Mouse (Mus musculus): ENCODE measurements around the gene Olfr104-ps. TPM values are rescaled to one million over a fixed set of nuclear protein-coding genes. Genes with fewer than 3 reads are reported as not detected.

Olfr104-ps gene
- polyA plus RNA-seq, 1 experiment from 2014 or later: not detected

Other genes starting within 250 kb of the Olfr104-ps start
- gene Olfr92, start 239.5 kb upstream of the Olfr104-ps start, polyA plus RNA-seq (2014; fragmentation: Nextera tagmentation; extraction: Ambion mirVana): not detected in 2 replicates
- not detected in 2 replicates for gene Olfr93, start 198.1 kb upstream of the Olfr104-ps start, polyA plus RNA-seq (2014; fragmentation: Nextera tagmentation; extraction: Ambion mirVana)
- gene Ubd, start 165.7 kb upstream of the Olfr104-ps start, polyA plus RNA-seq (2014; fragmentation: Nextera tagmentation; extraction: Ambion mirVana): not detected in 2 replicates
- gene Olfr94, start 158.6 kb upstream of the Olfr104-ps start, polyA plus RNA-seq (2014; fragmentation: Nextera tagmentation; extraction: Ambion mirVana): 0.21 TPM in 1 of 2 replicates, not detected in the other
- not detected in 2 replicates for gene Olfr95, start 146.5 kb upstream of the Olfr104-ps start, polyA plus RNA-seq (2014; fragmentation: Nextera tagmentation; extraction: Ambion mirVana)
- not detected in 2 replicates for gene Olfr96, start 139.4 kb upstream of the Olfr104-ps start, polyA plus RNA-seq (2014; fragmentation: Nextera tagmentation; extraction: Ambion mirVana)
- gene Olfr97, start 122.3 kb upstream of the Olfr104-ps start, polyA plus RNA-seq (2014; fragmentation: Nextera tagmentation; extraction: Ambion mirVana): not detected in 2 replicates
- gene Olfr98, start 95.8 kb upstream of the Olfr104-ps start, polyA plus RNA-seq (2014; fragmentation: Nextera tagmentation; extraction: Ambion mirVana): not detected in 2 replicates
- 0.90 and 1.8 TPM in 2 replicates for gene H2-M3, start 89.4 kb upstream of the Olfr104-ps start, polyA plus RNA-seq (2014; fragmentation: Nextera tagmentation; extraction: Ambion mirVana)
- gene Olfr99, start 76.1 kb upstream of the Olfr104-ps start, polyA plus RNA-seq (2014; fragmentation: Nextera tagmentation; extraction: Ambion mirVana): not detected in 2 replicates
- not detected in 2 replicates for gene Olfr101, start 55.3 kb upstream of the Olfr104-ps start, polyA plus RNA-seq (2014; fragmentation: Nextera tagmentation; extraction: Ambion mirVana)
- not detected in 2 replicates for gene Olfr102, start 42.5 kb upstream of the Olfr104-ps start, polyA plus RNA-seq (2014; fragmentation: Nextera tagmentation; extraction: Ambion mirVana)
- not detected in 2 replicates for gene Olfr103, start 19.9 kb upstream of the Olfr104-ps start, polyA plus RNA-seq (2014; fragmentation: Nextera tagmentation; extraction: Ambion mirVana)
- not detected in 2 replicates for gene Olfr105-ps, start 19.5 kb downstream of the Olfr104-ps start, polyA plus RNA-seq (2014; fragmentation: Nextera tagmentation; extraction: Ambion mirVana)
- gene Olfr106-ps, start 30.8 kb downstream of the Olfr104-ps start, polyA plus RNA-seq (2014; fragmentation: Nextera tagmentation; extraction: Ambion mirVana): not detected in 2 replicates
- gene Olfr107, start 39.6 kb downstream of the Olfr104-ps start, polyA plus RNA-seq (2014; fragmentation: Nextera tagmentation; extraction: Ambion mirVana): not detected in 2 replicates
- gene Olfr108, start 85.9 kb downstream of the Olfr104-ps start, polyA plus RNA-seq (2014; fragmentation: Nextera tagmentation; extraction: Ambion mirVana): not detected in 2 replicates
- not detected in 2 replicates for gene Olfr109, start 99.3 kb downstream of the Olfr104-ps start, polyA plus RNA-seq (2014; fragmentation: Nextera tagmentation; extraction: Ambion mirVana)
- gene H2-M2, start 124.0 kb downstream of the Olfr104-ps start, polyA plus RNA-seq (2014; fragmentation: Nextera tagmentation; extraction: Ambion mirVana): not detected in 2 replicates
- gene Olfr110, start 132.9 kb downstream of the Olfr104-ps start, polyA plus RNA-seq (2014; fragmentation: Nextera tagmentation; extraction: Ambion mirVana): not detected in 2 replicates
- not detected in 2 replicates for gene Olfr111, start 148.4 kb downstream of the Olfr104-ps start, polyA plus RNA-seq (2014; fragmentation: Nextera tagmentation; extraction: Ambion mirVana)
- gene Olfr112, start 209.9 kb downstream of the Olfr104-ps start, polyA plus RNA-seq (2014; fragmentation: Nextera tagmentation; extraction: Ambion mirVana): not detected in 2 replicates
- not detected in 2 replicates for gene Olfr113, start 218.1 kb downstream of the Olfr104-ps start, polyA plus RNA-seq (2014; fragmentation: Nextera tagmentation; extraction: Ambion mirVana)
- not detected in 2 replicates for gene Olfr114, start 233.2 kb downstream of the Olfr104-ps start, polyA plus RNA-seq (2014; fragmentation: Nextera tagmentation; extraction: Ambion mirVana)

Measured in hindbrain, embryonic 14.5 days (tissue).